Mouse (Mus musculus) ovary, postnatal 36 days (tissue): ENCODE results near the gene Dtd1.
"Not testable (repeated sequence)": the region's sequence is repeated elsewhere in the genome, so short reads cannot be mapped to it uniquely, and the experiment has no call there.

Source experiments
- DNase-seq: peaks from one replicate; pipeline ENCODE4 v3.0.0; 2022; ENCODE audit warnings: low spot score, mixed read lengths

Gene Dtd1

GRCm38 (mm10) chr2:144599831-144600687 lies at the start of gene Dtd1:
Dtd1 (plus strand) TSS chr2:144599897.
- peak; percentile 87 for DNase-seq

GRCm38 (mm10) chr2:144550529-144550928 lies 49.2 kb upstream of the Dtd1 start, which contains the start of gene Rbbp9:
Rbbp9 (minus strand) TSS chr2:144550869.
- DNase-seq: peak; percentile 65

GRCm38 (mm10) chr2:144553905-144554304 lies 45.8 kb upstream of the Dtd1 start:
- DNase-seq: no peak

- DNase-seq: no peak
These were observed 44.3 kb upstream of the Dtd1 start for GRCm38 (mm10) chr2:144555286-144555819.

- peak; percentile 94 for DNase-seq
These were observed 43.7 kb upstream of the Dtd1 start, which contains the start of gene Sec23b for GRCm38 (mm10) chr2:144555820-144556552. Sec23b (plus strand) TSS chr2:144556229.

GRCm38 (mm10) chr2:144588723-144589122 lies 11.0 kb upstream of the Dtd1 start:
- DNase-seq: no peak

- not testable (repeated sequence) for DNase-seq
These were observed 6.7 kb upstream of the Dtd1 start for GRCm38 (mm10) chr2:144593036-144593435.

GRCm38 (mm10) chr2:144593951-144594651 lies 5.6 kb upstream of the Dtd1 start, which contains the start of gene Smim26:
Smim26 (plus strand) TSS chr2:144594054.
- DNase-seq: peak; percentile 64

- DNase-seq: no peak
These were observed 1.7 kb upstream of the Dtd1 start for GRCm38 (mm10) chr2:144598006-144598405.

- no peak for DNase-seq
These were observed 1.9 kb downstream of the Dtd1 start for GRCm38 (mm10) chr2:144601576-144601975.

GRCm38 (mm10) chr2:144613956-144614355 lies 14.3 kb downstream of the Dtd1 start:
- DNase-seq: no peak

GRCm38 (mm10) chr2:144617074-144617874 lies 17.6 kb downstream of the Dtd1 start:
- DNase-seq: no peak

GRCm38 (mm10) chr2:144621491-144621890 lies 21.8 kb downstream of the Dtd1 start:
- no peak for DNase-seq

GRCm38 (mm10) chr2:144633551-144633950 lies 33.9 kb downstream of the Dtd1 start:
- DNase-seq: no peak

GRCm38 (mm10) chr2:144634231-144634630 lies 34.5 kb downstream of the Dtd1 start:
- no peak for DNase-seq

- no peak for DNase-seq
These were observed 35.0 kb downstream of the Dtd1 start for GRCm38 (mm10) chr2:144634729-144635128.

GRCm38 (mm10) chr2:144635644-144636320 lies 36.1 kb downstream of the Dtd1 start:
- peak; percentile 43 for DNase-seq

- no peak for DNase-seq
These were observed 37.5 kb downstream of the Dtd1 start for GRCm38 (mm10) chr2:144637204-144637603.

- no peak for DNase-seq
These were observed 38.1 kb downstream of the Dtd1 start for GRCm38 (mm10) chr2:144637671-144638395.

- peak; percentile 24 for DNase-seq
These were observed 39.0 kb downstream of the Dtd1 start for GRCm38 (mm10) chr2:144638719-144639118.
